Mouse (Mus musculus): ENCODE results near the gene Adgrl3.

- TF ChIP-seq CTCF (IDR thresholded peaks at IDR 0.05; ENCODE audit: low read depth) = no peak
- TF ChIP-seq EP300 (optimal IDR thresholded peaks at IDR 0.05) = no peak
Observed at GRCm38 (mm10) chr5:81094618-81095017, 74.7 kb downstream of the Adgrl3 start.

Data from stomach, postnatal 0 days (tissue).